Mouse (Mus musculus): ENCODE measurements around the gene Mpp4.

GRCm38 (mm10) chr1:59212951-59213350 is 49.8 kb upstream of the Mpp4 start:
- TF ChIP-seq CTCF (IDR thresholded peaks at IDR 0.05; ENCODE audit: control insufficient read depth, insufficient read depth, insufficient read length) (no peak), USF1 (IDR thresholded peaks at IDR 0.05; ENCODE audit: low read depth) (no peak)
